Mouse (Mus musculus) kidney, adult 2 months (tissue): ENCODE measurements around the gene Ybey. TPM values are rescaled to one million over a fixed set of nuclear protein-coding genes. Genes with fewer than 3 reads are reported as not detected.
A peak's percentile ranks its signal among the peaks of the same experiment; 100 is the strongest.

Source experiments
- DNase-seq: peaks from one replicate; pipeline ENCODE4 v3.0.0; 2021
- H3K27ac ChIP-seq: fragments of 200-500 bp; 2 replicates; pipeline ENCODE4 v1.5.1; 2012; ENCODE audit warnings: low read depth, low read length, control low read depth, inconsistent platforms; ENCODE audit not compliant: insufficient read depth
- H3K27me3 ChIP-seq: fragments of 200-500 bp; replicated peaks from 2 replicates; pipeline ENCODE4 v1.6.1; 2012; ENCODE audit warnings: mild to moderate bottlenecking, moderate library complexity, low read length, inconsistent platforms; ENCODE audit not compliant: control insufficient read depth, insufficient read depth
- H3K36me3 ChIP-seq: fragments of 200-500 bp; 2 replicates; pipeline ENCODE4 v1.6.1; 2012; ENCODE audit warnings: mild to moderate bottlenecking, moderate library complexity, low read length, inconsistent platforms; ENCODE audit not compliant: control insufficient read depth, insufficient read depth
- H3K4me1 ChIP-seq: fragments of 200-500 bp; 2 replicates; pipeline ENCODE4 v1.6.1; 2011; ENCODE audit warnings: low read length; ENCODE audit not compliant: control insufficient read depth, insufficient read depth
- H3K4me3 ChIP-seq: fragments of 200-500 bp; 2 replicates; pipeline ENCODE4 v1.5.1; 2011; ENCODE audit warnings: mild to moderate bottlenecking, low read depth, low read length, control low read depth; ENCODE audit not compliant: insufficient read depth
- CTCF ChIP-seq: fragments of 200-500 bp; conservative IDR thresholded peaks from 2 replicates; pipeline ENCODE4 v1.5.1; 2011; ENCODE audit warnings: low read depth, mild to moderate bottlenecking, control low read depth, low read length, moderate library complexity, mixed read lengths; ENCODE audit not compliant: insufficient read depth, insufficient read length
- POLR2A ChIP-seq: fragments of 200-500 bp; IDR thresholded peaks from one replicate; pipeline ENCODE4 v1.6.1; 2011; ENCODE audit warnings: low read depth, low read length, control low read depth
- WGBS: fragments of 180-500 bp; shearing (Covaris S2); methylation state at CpG from one replicate; pipeline ENCODE4 v1.1.7; 2018; 5-methylcytosine and 5-hydroxymethylcytosine counted together
- polyA plus RNA-seq: library from polyadenylated mRNA; depleted of rRNA; stranded (reverse); fragments of >200 nt; gene quantifications from 2 replicates; pipeline ENCODE4 v1.2.3, GENCODE M21; 2012

Ybey gene
- polyA plus RNA-seq, 1 experiment, result 3.3 TPM

DNA sequence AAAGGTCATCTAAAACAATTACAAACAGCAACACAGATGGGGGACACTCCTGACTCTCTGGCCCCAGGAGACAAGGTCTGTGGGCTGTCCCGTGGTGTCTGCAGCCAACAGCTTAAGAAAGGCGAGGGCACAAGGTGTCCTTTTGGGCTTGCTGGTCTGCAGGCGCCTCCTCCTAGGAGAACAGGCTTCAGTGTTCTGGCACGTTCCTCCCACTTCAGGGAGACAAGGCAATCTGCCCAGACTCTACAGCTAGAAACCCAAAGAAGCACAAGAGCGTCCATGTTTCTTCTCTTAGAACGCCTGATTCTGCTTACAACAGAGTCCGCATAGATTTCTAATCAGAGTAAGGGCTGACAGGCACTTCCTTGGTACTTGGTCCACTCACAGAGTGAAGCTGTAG, 6.6 kb downstream of the Ybey start:
- Histone ChIP-seq H3K27me3 (no peaks in the 10 kb centered on the region), H3K4me3 (no peak overlapping the region), H3K27ac (no peak overlapping the region), H3K36me3 (no peaks in the 10 kb centered on the region), H3K4me1 (no peaks in the 10 kb centered on the region)
- TF ChIP-seq POLR2A (no peak), CTCF (no peak)
- DNase-seq, result no peak
- WGBS, result 89% methylated on average over 7 of the region's 7 CpGs

DNA sequence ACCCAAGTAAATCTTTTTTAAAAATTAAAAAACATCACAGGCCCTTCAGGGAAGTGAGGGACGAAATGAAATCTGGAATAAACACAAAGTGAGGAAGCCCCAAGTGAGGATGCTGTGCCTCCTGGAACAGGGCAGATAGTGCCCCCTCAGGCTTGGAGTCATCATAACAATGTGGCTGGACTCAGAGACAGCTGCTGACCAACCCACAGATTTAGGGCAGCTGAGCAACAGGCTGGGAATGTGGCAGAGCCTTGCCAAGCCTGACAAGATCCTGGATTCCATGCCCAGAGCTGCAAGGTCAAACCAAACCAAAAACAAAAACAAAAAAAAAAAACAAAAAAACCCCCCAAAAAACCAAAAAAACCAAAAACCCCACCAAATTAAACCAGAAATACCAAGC, 7.7 kb downstream of the Ybey start:
- DNase-seq, result no peak
- no peaks in the 10 kb centered on the region for H3K4me1 ChIP-seq
- H3K27me3 ChIP-seq, result no peaks in the 10 kb centered on the region
- H3K27ac ChIP-seq, result no peak overlapping the region
- no peaks in the 10 kb centered on the region for H3K36me3 ChIP-seq
- 100% methylated on average over 1 of the region's 1 CpGs for WGBS
- H3K4me3 ChIP-seq, result no peak overlapping the region
- no peak for TF ChIP-seq CTCF
- TF ChIP-seq POLR2A, result no peak

DNA sequence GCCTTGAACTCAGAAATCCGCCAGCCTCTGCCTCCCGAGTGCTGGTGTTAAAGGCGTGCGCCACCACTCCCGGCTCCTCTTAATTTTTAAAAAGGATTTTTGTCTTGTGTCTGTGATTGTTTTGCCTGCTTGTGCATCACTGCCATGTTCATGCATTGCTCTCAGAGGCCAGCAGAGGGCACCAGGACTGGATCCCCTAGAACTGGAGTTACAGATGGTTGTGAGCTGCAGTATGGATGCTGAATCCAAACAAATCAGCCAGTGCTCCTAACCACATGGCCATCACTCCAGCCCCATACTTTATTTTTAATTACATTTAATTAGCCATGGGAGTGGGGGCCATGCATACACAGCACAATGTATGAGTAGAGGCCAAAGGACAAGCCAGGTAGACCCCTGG, 13.6 kb downstream of the Ybey start:
- Histone ChIP-seq H3K4me1 (no peaks in the 10 kb centered on the region), H3K36me3 (no peaks in the 10 kb centered on the region), H3K4me3 (no peak overlapping the region), H3K27ac (no peak overlapping the region), H3K27me3 (no peaks in the 10 kb centered on the region)
- 52% methylated on average over 5 of the region's 5 CpGs for WGBS
- TF ChIP-seq POLR2A (no peak), CTCF (peak; percentile 79)
- peak; percentile 53 for DNase-seq

DNA sequence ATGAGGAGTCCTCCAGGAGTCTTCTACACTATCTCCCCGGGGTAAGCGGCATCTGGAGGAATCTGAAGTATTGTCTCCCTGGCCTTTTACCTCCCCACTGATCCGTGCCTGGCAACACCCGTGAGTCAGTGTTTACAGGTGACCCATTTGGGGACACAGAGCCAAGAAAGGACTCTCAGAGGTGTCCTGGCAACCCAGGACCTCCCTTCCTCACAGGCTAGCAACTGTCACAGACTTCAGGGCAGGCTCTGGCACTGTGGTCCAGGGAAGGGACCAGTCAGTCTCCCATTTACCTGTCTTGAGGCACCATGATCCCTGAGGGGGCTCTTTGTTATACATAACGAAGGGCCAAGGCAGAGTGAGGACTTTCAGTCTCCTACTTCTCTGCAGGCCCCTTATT, 20.1 kb downstream of the Ybey start, which contains the start of gene 2610028H24Rik:
Gene 2610028H24Rik (plus strand): TSS at position 231 of the 400 bp plus-strand sequence.
- no peaks in the 10 kb centered on the region for H3K4me1 ChIP-seq
- no peak within 1 kb of the TSS for H3K4me3 ChIP-seq
- no peak for DNase-seq
- no peaks in the 10 kb centered on the region for H3K27me3 ChIP-seq
- no peak within 1 kb of the TSS for H3K27ac ChIP-seq
- no peak for TF ChIP-seq POLR2A
- no peaks in the 10 kb centered on the region for H3K36me3 ChIP-seq
- 70% methylated on average over 5 of the region's 5 CpGs for WGBS

DNA sequence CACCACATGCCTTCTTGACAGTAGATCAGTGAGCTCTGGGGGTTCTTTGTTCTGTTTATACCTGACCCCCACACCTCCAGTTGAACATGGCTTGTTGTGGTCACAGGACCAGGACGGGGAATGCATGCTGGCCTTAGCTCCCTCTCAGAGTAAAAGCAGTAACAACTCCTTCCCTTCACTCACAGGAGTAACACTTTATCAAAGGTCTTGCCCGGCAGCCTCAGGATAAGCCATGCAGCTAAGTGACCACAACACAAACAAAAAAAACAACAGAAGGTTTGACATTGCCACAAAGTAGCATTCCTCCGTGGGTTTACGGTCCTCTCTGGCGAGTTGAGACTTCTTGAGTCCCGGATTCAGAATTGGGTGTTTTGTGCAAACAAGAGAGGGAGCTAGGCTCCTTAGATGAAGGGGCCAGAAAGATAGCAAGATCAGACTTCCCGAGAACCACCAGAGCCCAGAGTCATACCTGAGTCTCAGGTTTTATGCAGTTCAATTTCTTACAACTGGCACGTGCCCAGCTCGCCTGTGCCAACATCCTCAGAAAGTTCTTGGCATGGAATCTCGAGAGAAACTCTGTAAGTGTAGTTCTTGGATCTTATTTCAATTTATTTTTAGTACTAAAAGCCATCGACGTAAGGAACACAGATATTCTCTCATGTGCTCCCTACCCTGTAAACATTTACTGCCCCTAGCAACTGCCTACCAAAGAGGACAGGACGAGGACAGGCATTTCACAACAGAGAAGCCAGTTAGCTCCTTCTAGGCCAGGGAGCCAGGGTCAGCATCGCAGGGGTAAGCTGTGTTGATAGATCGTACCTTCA, 21.3 kb downstream of the Ybey start:
- no peaks in the 10 kb centered on the region for H3K36me3 ChIP-seq
- peaks cover 4% of the 10 kb centered on the region; the same call in 1 of the 2 replicates for H3K4me1 ChIP-seq
- TF ChIP-seq CTCF (no peak), POLR2A (no peak)
- 78% methylated on average over 15 of the region's 15 CpGs for WGBS
- no peak for DNase-seq
- peak overlapping the region; percentile 49; the same call in 1 of the 2 replicates for H3K27ac ChIP-seq
- no peaks in the 10 kb centered on the region for H3K27me3 ChIP-seq
- H3K4me3 ChIP-seq, result no peak overlapping the region

DNA sequence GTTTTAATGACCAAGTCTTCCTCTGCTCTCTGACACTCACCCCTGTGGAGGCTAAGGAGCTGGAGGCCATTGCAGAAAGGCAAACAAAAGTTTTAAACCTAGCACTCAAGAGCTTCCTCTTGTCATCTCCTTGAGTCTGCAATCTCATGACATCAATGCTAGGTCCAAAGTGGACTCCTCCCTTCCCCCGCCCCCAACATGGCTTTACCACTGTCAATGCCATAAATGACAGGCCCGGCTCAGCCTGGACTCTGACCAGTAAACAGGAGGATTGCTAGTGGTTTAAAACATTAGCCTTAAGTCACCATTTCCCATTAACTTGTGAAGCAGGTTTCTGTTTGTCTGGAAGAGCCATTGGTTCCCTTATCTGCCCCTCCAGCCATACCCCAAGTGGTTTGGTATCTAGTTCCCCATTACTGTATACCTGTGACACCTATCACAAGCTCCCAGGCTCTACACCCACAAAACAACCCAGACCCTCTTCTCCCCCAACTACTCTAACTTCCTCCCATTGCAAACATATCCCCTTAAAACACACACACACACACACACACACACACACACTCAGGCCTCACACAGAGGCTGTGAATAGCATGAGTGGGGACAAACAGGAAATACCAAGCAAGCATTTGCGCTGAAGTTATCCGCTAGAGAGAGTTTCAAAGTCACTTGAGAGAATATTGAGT, 22.8 kb downstream of the Ybey start:
- no peak overlapping the region for H3K4me3 ChIP-seq
- peak overlapping the region; percentile 28; the same call in 1 of the 2 replicates for H3K27ac ChIP-seq
- DNase-seq, result peak; percentile 39
- peaks cover 8% of the 10 kb centered on the region; the same call in 1 of the 2 replicates for H3K4me1 ChIP-seq
- no peaks in the 10 kb centered on the region for H3K36me3 ChIP-seq
- 64% methylated on average over 4 of the region's 4 CpGs for WGBS
- no peak for TF ChIP-seq POLR2A
- TF ChIP-seq CTCF, result no peak
- H3K27me3 ChIP-seq, result no peaks in the 10 kb centered on the region
